Mouse (Mus musculus) megakaryocyte, adult 5-6 weeks (primary cell): Measurements from ENCODE around the gene Gphn. TPM values are rescaled to one million over a fixed set of nuclear protein-coding genes. Genes with fewer than 3 reads are reported as not detected.

Experiments
- ATAC-seq: 2 replicates; pipeline ENCODE4 v1.8.0; 2016; ENCODE audit warnings: mild to moderate bottlenecking, inconsistent platforms; ENCODE audit not compliant: poor library complexity, severe bottlenecking
- total RNA-seq, 2 experiments: library from RNA; stranded (forward) in 1 of 2; stranded (reverse) in 1 of 2; fragments of 153-499, 151-499 nt in 1 of 2; fragments of 221-1000, 200-1000 nt in 1 of 2; gene quantifications; 2 replicates each; pipeline versions ENCODE4 v1.2.3 to v1.2.4; 2015 to 2017

The Gphn gene
- 8.2 and 9.3 TPM in 2 replicates for total RNA-seq (2015)
- total RNA-seq (2017): 7.4 and 10.0 TPM in 2 replicates

GRCm38 (mm10) chr12:78225707-78226518 is at the start of gene Gphn:
Gphn (plus strand) TSS chr12:78226379.
- ATAC-seq: peak; percentile 74

GRCm38 (mm10) chr12:78181452-78181851 is 44.7 kb upstream of the Gphn start:
- no peak for ATAC-seq

DNA sequence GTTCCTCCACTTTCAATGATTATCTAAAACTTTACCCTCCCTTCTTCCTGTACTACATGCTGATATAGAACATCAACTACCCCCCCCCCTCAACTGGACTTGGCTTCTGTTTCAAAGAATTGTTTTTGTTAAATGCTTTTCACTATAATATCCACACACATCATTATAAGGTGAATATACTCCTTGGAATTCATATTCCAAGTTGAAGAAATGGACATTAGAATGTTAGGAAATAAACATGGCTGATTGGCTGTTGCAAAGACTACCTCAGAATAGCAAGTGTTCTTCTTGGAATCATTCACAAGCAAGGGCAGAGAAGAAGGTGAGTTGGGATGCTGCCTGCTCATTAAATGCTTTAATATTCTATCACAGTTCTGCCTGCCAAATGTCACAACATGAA is 32.2 kb upstream of the Gphn start, which contains the start of gene Gm6657:
TSS of gene Gm6657 (plus strand) at position 301 of the 400 bp plus-strand sequence.
- ATAC-seq: no peak

- ATAC-seq: no peak
Observed at GRCm38 (mm10) chr12:78195368-78195767, 30.8 kb upstream of the Gphn start.

DNA sequence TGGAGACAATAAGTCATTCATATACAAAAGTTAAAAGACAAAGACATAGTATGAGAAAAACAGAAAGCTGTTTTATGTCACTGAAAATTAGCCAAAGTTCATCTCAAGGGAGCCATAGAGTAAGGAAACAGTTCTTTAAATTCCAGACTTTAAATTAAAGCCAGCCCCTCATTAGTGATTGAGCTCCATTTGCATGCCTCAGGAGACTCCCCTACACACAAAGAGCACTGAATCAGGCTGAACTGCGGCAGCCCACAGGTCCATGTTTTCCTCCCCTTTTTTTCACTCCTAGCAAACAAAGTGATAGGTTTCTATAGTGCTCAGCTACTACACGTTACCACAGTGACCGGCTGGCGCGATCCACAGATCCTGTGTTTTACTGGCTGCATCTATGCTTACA is 22.5 kb upstream of the Gphn start:
- no peak for ATAC-seq

DNA sequence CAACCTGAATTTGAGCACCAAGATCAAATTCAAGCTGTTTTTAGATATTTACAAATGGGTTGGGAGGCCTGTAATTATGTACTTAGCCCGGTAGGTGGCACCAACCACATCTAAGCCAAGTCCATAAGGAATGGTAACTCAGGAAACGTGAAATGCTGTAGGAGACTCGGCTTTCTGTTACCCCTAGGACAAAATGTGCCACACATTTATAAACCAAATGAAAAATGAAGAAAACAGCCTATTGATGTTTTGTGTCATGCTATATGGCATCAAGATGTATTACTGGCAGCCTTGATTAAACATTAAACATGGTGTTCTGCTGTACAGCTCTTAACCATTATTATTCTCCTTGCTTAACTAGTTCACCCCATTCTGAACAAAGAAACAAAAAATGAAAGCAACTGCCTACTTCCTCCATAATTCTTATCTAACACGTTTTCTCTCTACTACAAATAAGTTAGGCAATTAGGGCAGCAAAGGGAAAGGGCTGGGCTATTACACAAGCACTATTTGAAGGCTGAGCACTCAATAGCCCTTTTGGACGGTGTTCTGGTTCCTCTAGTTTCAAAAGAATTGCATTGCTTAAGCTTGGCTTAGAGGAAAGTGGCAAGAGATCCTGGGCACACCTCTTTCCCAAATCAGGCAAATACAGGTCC is 20.1 kb upstream of the Gphn start:
- peak; percentile 94 for ATAC-seq

- peak; percentile 8 for ATAC-seq
Observed at GRCm38 (mm10) chr12:78206571-78206960, 19.6 kb upstream of the Gphn start.

DNA sequence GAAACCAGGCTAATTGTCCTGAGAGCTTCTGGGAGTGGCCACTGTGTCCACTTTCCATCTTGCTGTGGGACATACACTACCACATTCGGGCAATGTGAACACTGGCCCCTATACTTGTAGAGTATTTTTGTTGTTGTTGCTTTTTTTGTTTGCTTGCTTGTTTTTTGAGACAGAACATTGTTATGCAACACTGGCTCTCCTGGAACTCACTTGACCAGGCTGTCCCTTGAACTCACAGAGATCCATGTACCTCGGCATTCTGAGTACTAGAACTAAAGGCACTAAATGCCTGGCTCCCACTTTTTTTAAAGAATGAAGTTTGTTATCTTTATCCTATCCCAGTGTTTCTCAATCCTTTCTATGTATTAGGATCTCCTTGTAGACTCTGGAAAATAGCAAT is 16.3 kb upstream of the Gphn start:
- ATAC-seq: no peak

GRCm38 (mm10) chr12:78215490-78215889 is 10.7 kb upstream of the Gphn start:
- ATAC-seq: no peak

GRCm38 (mm10) chr12:78219191-78219825 is 6.9 kb upstream of the Gphn start:
- ATAC-seq: peak; percentile 62

- ATAC-seq: peak; percentile 62
Observed at GRCm38 (mm10) chr12:78226519-78226875, 318 bp downstream of the Gphn start.

GRCm38 (mm10) chr12:78227021-78227932 is 1.1 kb downstream of the Gphn start:
- peak; percentile 3 for ATAC-seq

DNA sequence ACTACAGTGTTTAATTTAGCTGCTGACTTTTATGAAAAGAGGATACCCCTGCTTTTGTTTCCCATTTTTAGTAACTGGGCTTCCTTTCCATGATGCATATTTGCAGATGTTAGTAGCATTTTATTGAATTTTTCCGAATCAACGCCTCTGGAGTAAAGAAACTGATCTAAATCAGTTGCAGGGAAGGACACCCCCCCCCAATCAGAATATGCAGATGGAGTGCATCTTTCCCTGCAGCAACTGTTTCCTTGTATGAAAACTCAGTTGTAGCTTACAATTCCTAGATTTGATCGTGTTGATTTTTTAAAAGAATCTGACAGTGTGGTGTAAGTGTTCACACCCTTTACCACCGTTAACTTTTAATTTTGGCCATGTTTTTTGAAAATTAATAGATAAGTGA is 2.0 kb downstream of the Gphn start:
- ATAC-seq: no peak

DNA sequence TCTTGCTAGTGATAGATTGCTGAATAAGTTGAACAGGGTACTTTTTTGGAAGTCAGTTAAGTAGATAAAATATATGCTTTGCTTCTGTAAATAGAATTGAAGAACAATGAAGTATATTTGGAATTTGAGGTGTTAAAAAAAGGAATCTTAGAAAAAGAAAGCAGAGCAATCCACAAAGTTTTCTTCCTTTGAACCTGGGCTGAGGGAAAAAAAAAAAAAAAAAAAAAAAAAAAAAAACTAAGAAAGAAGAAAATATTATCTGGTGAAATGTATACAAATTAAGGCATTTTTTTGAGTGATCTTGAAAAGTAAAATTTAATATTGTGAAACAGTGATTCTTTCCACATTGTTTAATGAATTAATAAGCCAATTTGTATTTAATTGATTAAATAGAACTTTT is 6.4 kb downstream of the Gphn start:
- ATAC-seq: no peak

GRCm38 (mm10) chr12:78248366-78248765 is 22.2 kb downstream of the Gphn start:
- no peak for ATAC-seq

- no peak for ATAC-seq
Observed at GRCm38 (mm10) chr12:78249151-78249550, 23.0 kb downstream of the Gphn start.

DNA sequence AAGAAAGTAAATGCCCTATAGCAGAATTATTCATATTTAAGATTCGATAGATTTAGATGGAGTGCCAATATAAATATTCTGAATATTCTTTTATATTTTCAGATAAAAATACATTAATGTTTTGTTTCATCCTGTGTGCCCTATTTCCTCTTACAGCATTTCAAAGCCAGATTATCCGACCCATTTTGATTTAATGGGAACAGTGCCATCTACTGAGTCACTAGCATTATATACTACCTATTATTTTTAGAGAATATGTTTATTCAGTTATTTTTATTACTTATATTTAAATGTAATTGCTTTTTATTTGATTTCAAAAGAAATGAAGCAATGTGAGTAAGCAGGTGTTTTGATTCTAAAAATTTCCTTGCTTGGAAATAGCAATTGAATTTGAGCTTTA is 51.2 kb downstream of the Gphn start:
- no peak for ATAC-seq

GRCm38 (mm10) chr12:78290384-78290783 is 64.2 kb downstream of the Gphn start:
- ATAC-seq: no peak

DNA sequence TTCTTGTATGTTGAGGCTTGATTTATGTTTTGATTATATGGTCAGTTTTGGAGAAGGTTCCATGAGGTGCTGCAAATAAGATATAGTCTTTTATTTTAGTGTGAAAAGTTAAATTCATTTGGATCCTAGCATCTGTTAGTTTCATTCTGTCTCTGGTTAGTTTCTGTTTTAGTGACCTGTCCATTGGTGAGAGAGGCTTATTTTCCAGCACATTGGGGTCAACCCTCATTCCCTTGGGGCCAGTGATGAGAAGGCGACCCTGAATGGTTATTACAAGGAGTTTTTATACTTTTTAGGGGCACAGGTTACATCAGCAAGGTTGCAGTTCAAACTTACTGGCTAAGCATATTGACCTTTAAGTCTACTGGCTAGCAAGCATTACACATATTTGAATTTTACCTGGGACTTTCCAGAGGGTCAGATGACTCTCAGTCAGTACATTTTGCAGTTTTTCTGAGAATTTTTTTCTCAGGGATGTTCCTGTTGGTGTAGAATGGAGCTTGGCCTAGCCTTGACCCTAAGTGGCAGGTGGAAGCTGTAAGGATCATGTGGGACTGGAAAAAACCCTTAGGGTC is 72.7 kb downstream of the Gphn start:
- ATAC-seq: no peak

GRCm38 (mm10) chr12:78315106-78315505 is 88.9 kb downstream of the Gphn start:
- ATAC-seq: no peak
